Mouse (Mus musculus): ENCODE data around the gene Polr3c. TPM values are rescaled to one million over a fixed set of nuclear protein-coding genes. Genes with fewer than 3 reads are reported as not detected.
A peak's percentile ranks its signal among the peaks of the same experiment; 100 is the strongest.
"Not testable (repeated sequence)": the region's sequence is repeated elsewhere in the genome, so short reads cannot be mapped to it uniquely, and the experiment has no call there.

The Polr3c gene
- polyA plus RNA-seq, 1 experiment from 2014 or later: 31.0 TPM

- WGBS: 71% methylated on average over 11 of the region's 11 CpGs
- Histone ChIP-seq H3K4me2 (ENCODE audit: low read depth, low read length) (no peak overlapping the region), H3K4me3 (ENCODE audit: low read length) (no peak overlapping the region), H3K27me3 (ENCODE audit: control insufficient read depth, insufficient read depth, low read length) (peaks cover 7% of the 10 kb centered on the region; the same call in 1 of the 2 replicates), H3K27ac (ENCODE audit: low read length) (no peak overlapping the region), H3K9me3 (replicated peaks; ENCODE audit: control insufficient read depth, low read length) (no peaks in the 10 kb centered on the region), H3K4me1 (ENCODE audit: control insufficient read depth, insufficient read depth, low read length) (peaks cover 6% of the 10 kb centered on the region; the same call in 1 of the 2 replicates), H3K9ac (ENCODE audit: low read length) (no peak overlapping the region), H3K36me3 (ENCODE audit: control insufficient read depth, insufficient read depth) (no peaks in the 10 kb centered on the region)
- ATAC-seq (replicated peaks; ENCODE audit: extremely low read depth, insufficient read depth, low FRiP score): no peak
Measured at GRCm38 (mm10) chr3:96688854-96689253, 38.6 kb downstream of the Polr3c start.

- H3K9ac ChIP-seq (ENCODE audit: low read length); H3K4me3 ChIP-seq (ENCODE audit: low read length); H3K4me1 ChIP-seq (ENCODE audit: control insufficient read depth, insufficient read depth, low read length); H3K36me3 ChIP-seq (ENCODE audit: control insufficient read depth, insufficient read depth); H3K9me3 ChIP-seq (replicated peaks; ENCODE audit: control insufficient read depth, low read length); H3K27ac ChIP-seq (ENCODE audit: low read length); H3K4me2 ChIP-seq (ENCODE audit: low read depth, low read length); ATAC-seq (replicated peaks; ENCODE audit: extremely low read depth, insufficient read depth, low FRiP score): not testable (repeated sequence)
- peaks cover 12% of the 10 kb centered on the region; the same call in 1 of the 2 replicates for H3K27me3 ChIP-seq (ENCODE audit: control insufficient read depth, insufficient read depth, low read length)
- WGBS: 89% methylated on average over 5 of the region's 5 CpGs
Measured at GRCm38 (mm10) chr3:96686057-96686456, 41.4 kb downstream of the Polr3c start.

DNA sequence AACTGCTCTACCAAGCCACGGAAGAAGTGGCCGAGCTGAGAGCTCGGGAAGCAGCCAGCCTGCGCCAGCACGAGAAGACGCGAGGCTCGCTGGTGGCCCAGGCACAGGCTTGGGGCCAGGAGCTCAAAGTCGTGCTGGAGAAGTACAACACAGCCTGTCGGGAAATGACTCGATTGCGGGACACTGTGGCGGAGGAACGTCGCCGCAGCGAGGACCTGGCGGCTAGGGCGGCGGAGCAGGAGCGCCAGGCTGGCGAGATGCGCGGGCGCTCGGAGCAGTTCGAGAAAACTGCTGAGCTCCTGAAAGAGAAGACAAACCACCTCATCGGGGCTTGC is 42.6 kb downstream of the Polr3c start:
- H3K9me3 ChIP-seq (replicated peaks; ENCODE audit: control insufficient read depth, low read length): no peaks in the 10 kb centered on the region
- no peak overlapping the region for H3K27ac ChIP-seq (ENCODE audit: low read length)
- H3K4me2 ChIP-seq (ENCODE audit: low read depth, low read length): peak overlapping the region; percentile 69
- H3K36me3 ChIP-seq (ENCODE audit: control insufficient read depth, insufficient read depth): no peaks in the 10 kb centered on the region
- peak overlapping the region; percentile 45 for H3K4me3 ChIP-seq (ENCODE audit: low read length)
- H3K4me1 ChIP-seq (ENCODE audit: control insufficient read depth, insufficient read depth, low read length): peaks cover 6% of the 10 kb centered on the region; the same call in 1 of the 2 replicates
- peak overlapping the region; percentile 63 for H3K9ac ChIP-seq (ENCODE audit: low read length)
- peaks cover 12% of the 10 kb centered on the region; the same call in 1 of the 2 replicates for H3K27me3 ChIP-seq (ENCODE audit: control insufficient read depth, insufficient read depth, low read length)
- no peak for ATAC-seq (replicated peaks; ENCODE audit: extremely low read depth, insufficient read depth, low FRiP score)
- 6% methylated on average over 28 of the region's 28 CpGs for whole genome bisulfite sequencing

GRCm38 (mm10) chr3:96684151-96684821 is 43.1 kb downstream of the Polr3c start:
- ATAC-seq (replicated peaks; ENCODE audit: extremely low read depth, insufficient read depth, low FRiP score): no peak

DNA sequence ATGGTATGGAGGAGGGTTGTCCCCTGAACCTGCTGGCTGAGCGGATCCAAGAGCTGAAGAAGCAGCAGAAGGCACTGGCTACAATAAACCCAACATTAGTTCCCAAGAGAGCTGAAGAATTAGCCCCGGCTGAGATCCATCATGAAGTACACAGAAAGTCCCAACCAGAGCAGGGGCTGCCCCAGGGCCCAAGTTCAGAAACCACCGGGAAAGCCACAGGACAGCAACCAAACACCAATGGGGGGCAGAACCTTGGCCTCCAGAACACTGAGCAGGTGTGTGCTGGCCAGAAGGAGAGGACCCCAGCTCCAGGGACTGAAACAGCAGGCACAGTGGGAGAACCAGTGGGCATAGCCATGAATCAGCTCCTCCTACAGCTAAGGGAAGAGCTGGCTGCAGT is 43.9 kb downstream of the Polr3c start:
- no peak for ATAC-seq (replicated peaks; ENCODE audit: extremely low read depth, insufficient read depth, low FRiP score)
- no peak overlapping the region for H3K27ac ChIP-seq (ENCODE audit: low read length)
- no peaks in the 10 kb centered on the region for H3K36me3 ChIP-seq (ENCODE audit: control insufficient read depth, insufficient read depth)
- no peak overlapping the region for H3K4me2 ChIP-seq (ENCODE audit: low read depth, low read length)
- H3K27me3 ChIP-seq (ENCODE audit: control insufficient read depth, insufficient read depth, low read length): peaks cover 12% of the 10 kb centered on the region; the same call in 1 of the 2 replicates
- WGBS: 84% methylated on average over 3 of the region's 3 CpGs
- H3K9me3 ChIP-seq (replicated peaks; ENCODE audit: control insufficient read depth, low read length): no peaks in the 10 kb centered on the region
- H3K4me1 ChIP-seq (ENCODE audit: control insufficient read depth, insufficient read depth, low read length): peaks cover 6% of the 10 kb centered on the region; the same call in 1 of the 2 replicates
- no peak overlapping the region for H3K4me3 ChIP-seq (ENCODE audit: low read length)
- no peak overlapping the region for H3K9ac ChIP-seq (ENCODE audit: low read length)

More at GRCm38 (mm10) chr3:96684151-96684821, 43.1 kb downstream of the Polr3c start:
- peaks cover 12% of the 10 kb centered on the region; the same call in 1 of the 2 replicates for H3K27me3 ChIP-seq (ENCODE audit: control insufficient read depth, insufficient read depth, low read length)
- peak overlapping the region; percentile 63 for H3K9ac ChIP-seq (ENCODE audit: low read length)
- no peak overlapping the region for H3K27ac ChIP-seq (ENCODE audit: low read length)
- H3K4me2 ChIP-seq (ENCODE audit: low read depth, low read length): peak overlapping the region; percentile 69
- H3K4me3 ChIP-seq (ENCODE audit: low read length): peak overlapping the region; percentile 45
- 45% methylated on average over 17 of the region's 17 CpGs for whole genome bisulfite sequencing
- peaks cover 6% of the 10 kb centered on the region; the same call in 1 of the 2 replicates for H3K4me1 ChIP-seq (ENCODE audit: control insufficient read depth, insufficient read depth, low read length)
- no peaks in the 10 kb centered on the region for H3K9me3 ChIP-seq (replicated peaks; ENCODE audit: control insufficient read depth, low read length)
- H3K36me3 ChIP-seq (ENCODE audit: control insufficient read depth, insufficient read depth): no peaks in the 10 kb centered on the region

GRCm38 (mm10) chr3:96680269-96680956 is 47.0 kb downstream of the Polr3c start:
- Histone ChIP-seq H3K27ac (ENCODE audit: low read length) (no peak overlapping the region), H3K27me3 (ENCODE audit: control insufficient read depth, insufficient read depth, low read length) (peaks cover 14% of the 10 kb centered on the region; the same call in 1 of the 2 replicates), H3K4me1 (ENCODE audit: control insufficient read depth, insufficient read depth, low read length) (peaks cover 6% of the 10 kb centered on the region; the same call in 1 of the 2 replicates), H3K9me3 (replicated peaks; ENCODE audit: control insufficient read depth, low read length) (no peaks in the 10 kb centered on the region), H3K4me2 (ENCODE audit: low read depth, low read length) (no peak overlapping the region), H3K36me3 (ENCODE audit: control insufficient read depth, insufficient read depth) (no peaks in the 10 kb centered on the region), H3K9ac (ENCODE audit: low read length) (no peak overlapping the region), H3K4me3 (ENCODE audit: low read length) (no peak overlapping the region)
- 27% methylated on average over 12 of the region's 12 CpGs for WGBS
- no peak for ATAC-seq (replicated peaks; ENCODE audit: extremely low read depth, insufficient read depth, low FRiP score)

DNA sequence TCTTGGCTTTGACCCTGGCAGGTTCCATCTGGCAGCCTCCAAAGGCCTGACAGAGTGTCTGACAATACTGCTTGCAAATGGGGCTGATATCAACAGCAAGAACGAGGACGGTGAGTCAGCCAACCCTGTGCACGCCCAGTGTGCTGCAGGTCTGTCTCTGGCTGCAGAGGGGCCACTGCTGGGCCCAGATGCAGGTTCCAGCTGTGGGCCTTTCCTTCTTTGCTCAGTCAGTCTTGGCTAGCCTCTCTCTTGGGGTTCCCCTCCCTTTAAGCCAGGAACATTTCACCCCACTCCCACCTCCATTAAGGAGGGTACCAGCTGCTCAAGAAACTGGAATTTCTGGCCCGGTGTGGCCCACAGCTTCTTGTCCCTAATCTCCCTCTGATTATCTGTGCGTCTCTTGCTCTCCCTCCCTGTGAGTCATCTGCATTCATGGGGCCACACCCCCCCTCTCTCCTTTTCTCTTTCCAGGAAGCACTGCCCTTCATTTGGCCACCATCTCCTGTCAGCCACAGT is 48.2 kb downstream of the Polr3c start:
- H3K4me3 ChIP-seq (ENCODE audit: low read length): no peak overlapping the region
- H3K9ac ChIP-seq (ENCODE audit: low read length): no peak overlapping the region
- H3K27me3 ChIP-seq (ENCODE audit: control insufficient read depth, insufficient read depth, low read length): peaks cover 11% of the 10 kb centered on the region; the same call in 1 of the 2 replicates
- ATAC-seq (replicated peaks; ENCODE audit: extremely low read depth, insufficient read depth, low FRiP score): no peak
- no peaks in the 10 kb centered on the region for H3K4me1 ChIP-seq (ENCODE audit: control insufficient read depth, insufficient read depth, low read length)
- H3K4me2 ChIP-seq (ENCODE audit: low read depth, low read length): no peak overlapping the region
- no peaks in the 10 kb centered on the region for H3K9me3 ChIP-seq (replicated peaks; ENCODE audit: control insufficient read depth, low read length)
- H3K27ac ChIP-seq (ENCODE audit: low read length): no peak overlapping the region
- no peaks in the 10 kb centered on the region for H3K36me3 ChIP-seq (ENCODE audit: control insufficient read depth, insufficient read depth)
- 21% methylated on average over 5 of the region's 5 CpGs for WGBS

- ATAC-seq (replicated peaks; ENCODE audit: extremely low read depth, insufficient read depth, low FRiP score): no peak
- peaks cover 5% of the 10 kb centered on the region; the same call in 1 of the 2 replicates for H3K27me3 ChIP-seq (ENCODE audit: control insufficient read depth, insufficient read depth, low read length)
- H3K36me3 ChIP-seq (ENCODE audit: control insufficient read depth, insufficient read depth): no peaks in the 10 kb centered on the region
Measured at GRCm38 (mm10) chr3:96678456-96678855, 49.0 kb downstream of the Polr3c start.

GRCm38 (mm10) chr3:96675690-96676089 is 51.7 kb downstream of the Polr3c start:
- Histone ChIP-seq H3K9ac (ENCODE audit: low read length) (no peak overlapping the region), H3K4me3 (ENCODE audit: low read length) (no peak overlapping the region), H3K27me3 (ENCODE audit: control insufficient read depth, insufficient read depth, low read length) (0 out of 2 replicates have a peak, but pooled peaks cover 5% of the 10 kb centered on the region), H3K27ac (ENCODE audit: low read length) (no peak overlapping the region), H3K4me2 (ENCODE audit: low read depth, low read length) (no peak overlapping the region), H3K9me3 (replicated peaks; ENCODE audit: control insufficient read depth, low read length) (no peaks in the 10 kb centered on the region), H3K4me1 (ENCODE audit: control insufficient read depth, insufficient read depth, low read length) (peaks cover under 1% of the 10 kb centered on the region; the same call in 1 of the 2 replicates), H3K36me3 (ENCODE audit: control insufficient read depth, insufficient read depth) (no peaks in the 10 kb centered on the region)
- WGBS: 64% methylated on average over 3 of the region's 3 CpGs
- no peak for ATAC-seq (replicated peaks; ENCODE audit: extremely low read depth, insufficient read depth, low FRiP score)

More at GRCm38 (mm10) chr3:96678456-96678855, 49.0 kb downstream of the Polr3c start:
- Histone ChIP-seq H3K9me3 (replicated peaks; ENCODE audit: control insufficient read depth, low read length) (no peaks in the 10 kb centered on the region), H3K27ac (ENCODE audit: low read length) (no peak overlapping the region), H3K4me2 (ENCODE audit: low read depth, low read length) (no peak overlapping the region), H3K4me3 (ENCODE audit: low read length) (no peak overlapping the region), H3K9ac (ENCODE audit: low read length) (no peak overlapping the region), H3K4me1 (ENCODE audit: control insufficient read depth, insufficient read depth, low read length) (no peaks in the 10 kb centered on the region)
- 56% methylated on average over 7 of the region's 7 CpGs for WGBS
